Mouse (Mus musculus) brain, embryonic 14.5 days (tissue): ENCODE measurements around the gene Ten1.

Source experiments
- CTCF ChIP-seq: fragments of 200-500 bp; IDR thresholded peaks from 2 replicates; pipeline ENCODE4 v1.5.1; 2012; ENCODE audit warnings: inconsistent platforms, mild to moderate bottlenecking, moderate library complexity, borderline replicate concordance; ENCODE audit not compliant: insufficient read depth, insufficient read length; ENCODE audit errors: extremely low read depth
- POLR2A ChIP-seq: fragments of 200-500 bp; IDR thresholded peaks from 2 replicates; pipeline ENCODE4 v1.6.1; 2012; ENCODE audit warnings: mild to moderate bottlenecking, inconsistent platforms, borderline replicate concordance; ENCODE audit not compliant: poor library complexity, insufficient read depth, insufficient read length, severe bottlenecking; ENCODE audit errors: extremely low read depth

DNA sequence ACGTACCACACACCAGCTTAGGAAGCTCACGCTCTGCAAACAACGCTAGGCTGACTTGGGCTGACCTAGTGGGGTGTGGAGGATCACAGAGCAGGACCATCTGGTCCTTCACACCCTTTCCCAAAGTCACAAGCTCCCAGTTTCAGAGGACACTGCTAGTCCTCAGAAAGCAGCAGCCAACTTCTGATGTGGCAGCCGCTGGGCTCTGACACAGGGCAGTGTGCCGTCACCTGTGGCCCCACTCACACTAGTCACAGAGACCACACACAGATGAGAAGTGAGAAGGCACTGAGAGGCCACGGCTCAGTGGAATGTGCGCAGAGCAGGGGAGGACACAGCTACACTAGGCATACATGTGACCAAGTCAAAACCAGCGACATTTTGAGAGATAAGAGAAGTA is 52.2 kb downstream of the Ten1 start:
- TF ChIP-seq POLR2A (no peak), CTCF (no peak)
